ENCODE assay signal across 10 mouse cellular contexts in the genomic region with DNA sequence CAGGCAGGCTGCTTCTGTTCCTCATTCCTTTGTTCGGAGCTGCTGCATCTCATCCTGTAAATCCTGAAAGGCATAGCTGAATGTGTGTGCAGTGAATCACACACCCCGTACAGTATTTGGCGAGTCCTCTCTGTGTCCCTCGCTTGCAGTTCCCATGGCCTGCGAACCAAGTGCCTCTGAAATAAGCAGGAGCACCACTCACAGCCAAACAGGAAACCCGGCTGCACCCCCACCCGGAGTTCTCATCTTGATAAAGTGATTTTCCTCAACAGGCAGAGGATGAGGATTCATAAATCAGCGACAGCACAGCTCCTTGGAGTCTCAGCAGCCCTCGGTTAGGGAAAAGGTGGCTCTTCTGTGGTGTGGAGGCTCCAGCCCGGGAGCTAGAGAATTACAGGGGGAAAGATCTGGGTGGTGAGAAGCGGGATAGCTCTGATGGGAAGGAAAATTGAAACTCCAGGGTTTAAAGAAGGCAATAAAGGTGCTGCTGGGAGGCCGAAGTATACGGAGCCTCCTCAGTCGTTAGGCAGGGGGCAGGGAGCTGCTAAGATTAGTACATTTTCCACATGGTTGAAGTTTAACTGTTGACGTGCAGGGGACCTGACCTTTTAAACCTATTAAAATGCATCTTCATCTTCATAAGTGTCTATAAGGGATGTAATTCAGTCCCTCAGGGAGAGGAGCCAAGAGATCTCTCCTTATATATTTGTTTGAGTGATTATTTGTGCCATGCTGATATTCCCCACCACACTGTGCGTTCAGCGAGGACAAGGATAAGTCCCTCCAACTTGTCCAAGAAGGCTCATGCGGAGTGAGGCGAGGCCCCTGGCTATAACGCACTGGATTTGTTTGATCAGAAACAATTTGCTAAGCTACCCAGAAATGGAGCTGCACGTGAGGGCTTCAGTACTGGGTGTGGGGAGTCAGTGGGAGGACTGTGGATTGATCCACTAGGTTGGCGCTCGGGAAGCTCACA. TPM values are rescaled to one million over a fixed set of nuclear protein-coding genes. Genes with fewer than 3 reads are reported as not detected.
A peak's percentile ranks its signal among the peaks of the same experiment; 100 is the strongest.
DNase-seq lines count a peak whose midpoint lies in the region; ATAC-seq and TF ChIP-seq lines count a peak whose summit lies in the region.
"Had no signal": no experiment of that assay in that cellular context is flagged by ENCODE, and none has a peak within 500 bp of the region (broad histone marks: within the 10 kb centered on the region; RNA-seq: fewer than 3 reads in every experiment).

No protein-coding gene starts in this region.

- H3K9ac ChIP-seq in heart, embryonic 11.5 days (ENCODE audit: low read depth, low read length), result no peak overlapping the region
- H3K9ac ChIP-seq in kidney, embryonic 15.5 days, result peak overlapping the region; percentile 2; the same call in 1 of the 2 replicates

- H3K27ac ChIP-seq in heart, embryonic 11.5 days (ENCODE audit: low read depth, low read length), result no peak overlapping the region
- H3K27ac ChIP-seq in kidney, embryonic 15.5 days, result peak overlapping the region; percentile 73
- H3K27ac ChIP-seq in layer of hippocampus, adult 2 months, result no peak overlapping the region

- ATAC-seq in heart, embryonic 11.5 days (replicated peaks; ENCODE audit: insufficient number of reproducible peaks, low FRiP score, low TSS enrichment), result no peak
- ATAC-seq in kidney, embryonic 15.5 days (replicated peaks; ENCODE audit: low FRiP score), result 0 out of 2 replicates have a peak, but pooled peaks have one; percentile 33

- peaks cover 5% of the 10 kb centered on the region; the same call in 1 of the 2 replicates for H3K4me1 ChIP-seq in heart, embryonic 11.5 days (ENCODE audit: control insufficient read depth, insufficient read depth, low read length)
- peaks cover 31% of the 10 kb centered on the region for H3K4me1 ChIP-seq in kidney, embryonic 15.5 days

- no peak for DNase-seq in heart, adult 9 months (ENCODE audit: low spot score in 2 of 2)
- peak; percentile 47 to 68 for DNase-seq in adrenal gland, postnatal 36 days
- peak; percentile 57 to 66 for DNase-seq in lung, postnatal 4 days
- DNase-seq in frontal cortex, adult 2 months (ENCODE audit: extremely low spot score in 1 of 2, low spot score in 1 of 2), result no peak
- DNase-seq in thymus, adult 18-20 months, result no peak
- no peak for DNase-seq in layer of hippocampus, adult 2 months (ENCODE audit: low spot score in 2 of 2)
- DNase-seq: cerebellum, adult 11 months; thymus, postnatal 36 days had no signal

- no peaks in the 10 kb centered on the region for H3K36me3 ChIP-seq in heart, embryonic 11.5 days (ENCODE audit: control insufficient read depth, insufficient read depth, low read length)
- H3K36me3 ChIP-seq in kidney, embryonic 15.5 days, result no peaks in the 10 kb centered on the region

- 54% methylated on average over 23 of the region's 23 CpGs for WGBS in heart, embryonic 11.5 days (ENCODE audit: insufficient replicate concordance)
- 33% methylated on average over 23 of the region's 23 CpGs for WGBS in kidney, embryonic 15.5 days

- no peak for TF ChIP-seq CTCF in layer of hippocampus, adult 2 months (conservative IDR thresholded peaks at IDR 0.05)

- H3K4me2 ChIP-seq in heart, embryonic 11.5 days, result peak overlapping the region; percentile 31; the same call in 1 of the 2 replicates
- H3K4me2 ChIP-seq in kidney, embryonic 15.5 days, result peak overlapping the region; percentile 44

- 0 out of 2 replicates have a peak, but pooled peaks cover 2% of the 10 kb centered on the region for H3K27me3 ChIP-seq in heart, embryonic 11.5 days (ENCODE audit: control insufficient read depth, insufficient read depth, low read length)
- H3K27me3 ChIP-seq in kidney, embryonic 15.5 days, result no peaks in the 10 kb centered on the region

- no peaks in the 10 kb centered on the region for H3K9me3 ChIP-seq in heart, embryonic 11.5 days (replicated peaks; ENCODE audit: control insufficient read depth, low read length)
- no peaks in the 10 kb centered on the region for H3K9me3 ChIP-seq in kidney, embryonic 15.5 days (replicated peaks)

- H3K4me3 ChIP-seq in heart, embryonic 11.5 days (ENCODE audit: low read depth, low read length), result no peak overlapping the region
- H3K4me3 ChIP-seq in kidney, embryonic 15.5 days (replicated peaks), result 0 out of 2 replicates have a peak overlapping the region, but pooled peaks have one; percentile 5
- H3K4me3 ChIP-seq in layer of hippocampus, adult 2 months, result no peak overlapping the region

RNA-seq across cellular contexts. Expression of a gene that starts 22.7 kb away (rescaled TPM):
- polyA plus RNA-seq in heart, embryonic 11.5 days (2014; fragmentation: Nextera tagmentation; extraction: Ambion mirVana), result 2.6 and 2.9 TPM in 2 replicates
- total RNA-seq in adrenal gland, postnatal 36 days (2021), result 10 to 100 TPM in 1 of 2 experiments, 1 to 10 TPM in 1; 3.3 to 14.8 TPM
- polyA plus RNA-seq in kidney, embryonic 15.5 days (2015; fragmentation: Nextera tagmentation; extraction: Ambion mirVana), result 6.2 and 6.8 TPM in 2 replicates
- 22.3 and 24.1 TPM in 2 replicates for polyA plus RNA-seq in frontal cortex, adult 2 months (2012; rRNA removed)
- total RNA-seq in layer of hippocampus, adult 2 months (2021), result 10 to 100 TPM; 18.3 to 19.7 TPM

RNA-seq across cellular contexts. Expression of a gene that starts 27.6 kb away (rescaled TPM):
- 12.9 and 15.0 TPM in 2 replicates for polyA plus RNA-seq in heart, embryonic 11.5 days (2014; fragmentation: Nextera tagmentation; extraction: Ambion mirVana)
- 10 to 100 TPM; 18.6 to 21.4 TPM for total RNA-seq in adrenal gland, postnatal 36 days (2021)
- 49.4 and 52.8 TPM in 2 replicates for polyA plus RNA-seq in kidney, embryonic 15.5 days (2015; fragmentation: Nextera tagmentation; extraction: Ambion mirVana)
- 8.8 and 9.5 TPM in 2 replicates for polyA plus RNA-seq in frontal cortex, adult 2 months (2012; rRNA removed)
- 1 to 10 TPM; 3.0 to 3.8 TPM for total RNA-seq in layer of hippocampus, adult 2 months (2021)

Comparison
In these comparisons a context has a peak if more than half of its experiments do, and no peak if none do; other contexts are left out.
1. DNase-seq: peak in adrenal gland, postnatal 36 days (2 of 2) and lung, postnatal 4 days (2 of 2); none in heart, adult 9 months (0 of 2), frontal cortex, adult 2 months (0 of 2), thymus, adult 18-20 months (0 of 2) and layer of hippocampus, adult 2 months (0 of 2).